Mouse (Mus musculus) ZHBTc4 (cell line): ENCODE measurements around the gene Rnf7.
A peak's percentile ranks its signal among the peaks of the same experiment; 100 is the strongest.
"Not testable (repeated sequence)": the region's sequence is repeated elsewhere in the genome, so short reads cannot be mapped to it uniquely, and the experiment has no call there.

Experiments
- DNase-seq: peaks from one replicate; pipeline ENCODE4 v3.0.0-alpha.2; 2011; ENCODE audit warnings: low read depth, low spot score

The Rnf7 gene

DNA sequence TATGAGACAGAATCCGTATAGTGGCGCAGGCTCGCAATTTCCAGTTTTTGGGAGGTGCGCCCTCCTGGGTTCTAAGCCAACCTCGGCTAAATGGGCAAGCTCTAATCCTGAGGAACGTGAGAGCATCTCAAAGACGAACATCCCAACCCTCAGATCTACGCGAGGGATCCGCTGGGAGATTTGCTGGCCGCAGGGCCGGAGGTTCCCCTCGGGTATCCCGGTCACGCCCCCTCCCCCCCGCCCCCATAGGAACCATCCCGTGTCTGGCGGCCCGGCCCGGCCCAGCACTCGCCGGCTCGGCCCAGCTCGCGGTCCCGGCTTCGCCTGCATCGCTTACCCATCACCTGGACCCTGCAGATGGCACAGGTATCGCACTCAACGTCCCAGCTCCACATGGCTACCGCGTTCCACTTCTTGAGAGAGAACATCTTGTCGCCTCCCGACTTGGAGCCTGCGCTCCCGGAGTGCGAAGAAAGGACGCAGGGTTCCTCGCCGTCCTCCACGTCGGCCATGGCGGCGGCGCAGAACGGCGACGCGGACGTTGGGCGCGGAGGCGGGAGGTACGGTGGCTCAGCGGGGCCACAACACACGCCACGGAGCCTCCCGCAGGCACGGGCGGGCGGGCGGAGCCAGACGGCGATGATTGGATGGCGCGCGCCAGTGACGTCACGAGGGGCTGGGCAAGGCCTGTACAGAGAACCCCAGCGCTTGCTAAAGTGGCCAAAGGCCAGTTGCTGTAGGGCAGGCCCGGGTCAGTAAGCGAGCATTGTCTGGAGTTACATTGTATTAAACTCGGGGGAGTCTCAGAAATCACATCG lies at the start of gene Rnf7:
Gene Rnf7 (minus strand): TSS at position 605 of the 818 bp plus-strand sequence.
- peak; percentile 99 for DNase-seq

DNA sequence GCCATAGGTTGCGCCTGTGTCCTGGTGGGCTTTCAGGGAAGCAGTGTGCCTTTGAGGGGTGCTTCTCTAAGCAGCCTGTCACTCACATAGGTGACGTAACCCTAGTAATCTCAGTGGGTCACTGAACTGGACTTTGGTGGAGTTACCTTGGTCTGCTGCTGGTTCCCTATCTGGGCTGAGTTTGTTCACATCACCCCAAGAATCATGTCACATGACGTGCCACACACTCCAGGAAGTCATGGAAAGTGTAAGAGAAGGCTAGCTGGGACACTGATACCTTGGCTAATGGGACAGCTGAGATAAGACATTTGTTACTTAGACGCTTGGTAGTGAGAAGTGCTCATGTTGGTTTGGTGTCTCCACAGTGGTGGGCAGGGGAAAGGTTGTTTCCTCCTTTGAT lies 47.5 kb upstream of the Rnf7 start:
- no peak for DNase-seq

DNA sequence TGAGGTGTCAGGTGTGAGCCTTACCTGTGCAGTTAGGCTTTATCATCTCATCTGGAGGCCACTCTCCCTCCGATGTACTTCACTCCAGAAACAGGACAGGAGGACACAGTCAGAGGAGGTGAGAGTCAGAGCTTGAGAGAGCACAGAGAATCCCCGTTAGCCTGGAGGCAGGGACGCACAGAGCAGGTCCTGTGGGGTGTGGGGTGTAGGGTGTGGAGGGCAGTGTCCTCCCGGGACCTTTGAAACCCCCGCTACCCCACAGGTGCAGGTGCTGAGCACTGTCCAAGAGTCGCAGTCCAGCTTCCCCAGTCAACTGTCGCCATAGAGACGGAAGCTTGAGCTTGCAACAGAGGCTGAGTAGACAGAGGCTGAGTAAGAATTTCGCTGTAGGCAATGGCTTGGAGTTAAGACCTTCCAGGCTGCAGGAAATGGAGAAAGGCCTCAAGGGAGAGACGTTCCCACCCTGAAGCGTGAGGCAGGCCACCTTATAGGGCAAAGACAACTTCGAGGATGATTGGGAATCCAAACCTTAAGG lies 46.6 kb upstream of the Rnf7 start, which contains the start of gene Gm28729:
Gene Gm28729 (minus strand): TSS at position 293 of the 535 bp plus-strand sequence.
- DNase-seq, result no peak

DNA sequence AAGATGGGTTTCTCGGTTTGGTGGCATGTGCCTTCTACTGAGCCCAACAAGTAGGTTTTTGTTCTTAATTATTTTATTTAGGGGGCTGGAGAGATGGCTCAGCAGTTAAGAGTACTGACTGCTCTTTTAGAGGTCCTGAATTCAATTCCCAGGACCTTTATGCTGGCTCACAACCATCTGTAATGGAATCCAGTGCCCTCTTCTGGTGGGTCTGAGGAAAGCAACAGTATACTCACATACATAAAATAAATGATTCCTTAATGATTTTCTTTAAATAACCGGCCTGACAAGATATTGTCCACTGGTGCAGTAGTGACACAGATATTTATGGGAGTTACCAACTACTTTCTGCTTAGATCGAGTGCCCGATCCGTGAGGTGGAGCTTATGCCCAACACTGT lies 44.7 kb upstream of the Rnf7 start:
- peak; percentile 59 for DNase-seq

DNA sequence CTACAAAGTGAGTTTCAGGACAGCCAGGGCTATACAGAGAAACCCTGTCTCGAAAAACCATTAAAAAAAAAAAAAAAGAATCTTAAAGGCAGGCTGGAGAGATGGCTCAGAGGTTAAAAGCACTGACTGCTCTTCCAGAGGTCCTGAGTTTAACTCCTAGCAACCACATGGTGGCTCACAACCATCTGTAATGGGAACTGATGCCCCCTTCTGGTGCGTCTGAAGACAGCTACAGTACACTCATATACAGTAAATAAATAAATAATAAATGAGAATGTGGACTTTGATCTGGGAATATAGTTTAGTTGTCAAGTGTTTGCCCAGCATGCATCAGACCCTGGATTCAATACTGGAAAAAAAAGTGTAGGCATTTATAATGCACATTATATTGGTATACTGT lies 43.1 kb upstream of the Rnf7 start:
- DNase-seq, result not testable (repeated sequence)

DNA sequence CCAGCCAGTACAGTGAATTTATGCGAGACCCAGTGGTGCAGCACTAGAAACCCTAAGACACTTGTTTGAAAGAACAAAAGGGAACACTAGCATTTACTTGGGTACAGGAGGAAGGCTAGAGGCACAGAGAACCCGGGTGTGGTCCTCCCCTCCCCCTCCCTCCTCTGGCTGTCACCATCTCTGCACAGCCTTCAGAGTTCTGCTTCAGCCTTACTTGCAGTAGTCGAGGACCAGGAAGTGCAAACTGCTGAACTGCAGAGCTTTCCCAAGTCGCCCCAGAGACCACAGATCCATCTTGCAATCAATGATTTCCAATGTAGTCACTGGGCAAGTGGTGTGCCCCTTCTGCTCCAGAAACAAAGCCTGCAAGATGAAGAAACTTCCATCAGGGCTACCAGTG lies 39.0 kb upstream of the Rnf7 start:
- DNase-seq, result no peak

DNA sequence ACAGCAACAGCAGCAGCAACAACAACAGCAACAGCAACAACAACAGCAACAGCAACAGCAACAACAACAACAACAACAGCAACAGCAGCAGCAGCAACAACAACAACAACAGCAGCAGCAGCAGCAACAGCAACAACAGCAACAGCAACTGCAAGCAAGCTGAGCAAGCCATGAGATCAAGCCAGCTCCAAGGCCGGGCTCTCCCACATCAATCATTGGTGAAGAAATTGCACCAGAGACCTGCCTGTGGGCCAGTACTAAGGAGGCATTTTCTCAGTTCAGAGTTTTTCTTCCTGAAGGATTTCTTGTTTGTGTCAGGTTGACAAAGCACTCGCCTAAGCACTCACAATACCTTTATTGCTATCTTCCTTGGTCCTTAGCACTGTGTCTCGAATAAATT lies 38.3 kb upstream of the Rnf7 start:
- no peak for DNase-seq

DNA sequence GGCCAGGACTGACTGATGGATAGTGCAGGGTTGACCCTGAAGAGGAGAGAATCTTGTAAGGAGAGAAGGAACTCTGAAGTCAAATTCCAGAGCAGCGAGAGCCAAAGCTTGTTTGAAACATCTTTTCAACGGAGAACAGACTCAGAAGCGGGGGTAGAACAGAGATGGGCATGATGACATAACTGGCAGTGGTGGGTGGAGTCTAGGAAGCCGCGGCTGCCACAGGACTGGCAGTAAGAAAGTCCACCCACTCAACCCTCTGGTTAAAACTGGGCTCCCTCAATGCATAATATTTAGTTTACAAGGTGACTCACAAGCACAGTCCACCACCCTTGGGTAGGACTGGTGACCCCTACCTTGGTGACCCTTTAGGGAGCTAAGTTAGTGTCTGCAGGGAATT lies 37.3 kb upstream of the Rnf7 start:
- no peak for DNase-seq

DNA sequence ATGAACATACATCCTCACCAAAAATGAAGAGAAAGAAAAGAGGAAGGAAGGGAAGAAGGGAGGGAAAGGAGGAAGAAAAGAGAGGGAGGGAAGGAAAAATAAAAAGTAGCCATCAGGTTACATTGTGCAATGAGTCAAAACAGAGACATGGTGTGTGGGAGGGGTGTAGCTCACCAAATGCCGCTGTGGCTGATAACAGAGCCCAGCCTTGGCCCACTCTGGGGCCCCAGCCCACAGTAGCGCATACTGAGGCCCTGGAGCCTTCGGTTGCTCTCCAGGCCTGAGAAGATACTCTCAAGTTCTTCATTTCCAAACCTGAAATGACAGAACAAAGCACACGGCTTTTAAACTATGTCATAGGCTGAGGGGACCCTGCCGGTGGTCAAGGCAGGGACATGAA lies 35.8 kb upstream of the Rnf7 start:
- no peak for DNase-seq

DNA sequence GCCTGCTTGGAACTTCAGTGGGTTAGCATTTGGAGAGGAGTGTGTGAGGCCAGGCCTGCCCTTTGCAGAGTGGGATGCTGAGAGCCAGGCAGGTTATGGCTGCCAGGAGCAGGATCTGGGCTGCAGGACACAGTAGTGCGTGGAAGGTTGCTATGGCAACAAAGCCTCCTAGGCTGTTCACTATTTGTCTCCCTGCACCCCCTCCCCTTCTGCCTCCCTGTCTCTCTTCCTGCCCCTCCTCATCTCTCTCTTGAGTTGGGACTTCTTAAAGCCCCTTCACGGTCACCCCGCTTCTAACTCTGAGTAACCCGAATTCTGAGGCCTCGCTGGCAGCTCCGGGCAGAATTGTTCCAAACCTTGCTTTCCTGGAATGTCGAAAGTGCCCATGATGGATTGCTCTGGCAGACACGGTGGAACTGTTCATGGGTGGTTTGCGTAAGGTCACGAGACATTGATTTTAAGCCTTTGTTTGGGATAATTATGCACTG lies 27.6 kb upstream of the Rnf7 start:
- peak; percentile 72 for DNase-seq

DNA sequence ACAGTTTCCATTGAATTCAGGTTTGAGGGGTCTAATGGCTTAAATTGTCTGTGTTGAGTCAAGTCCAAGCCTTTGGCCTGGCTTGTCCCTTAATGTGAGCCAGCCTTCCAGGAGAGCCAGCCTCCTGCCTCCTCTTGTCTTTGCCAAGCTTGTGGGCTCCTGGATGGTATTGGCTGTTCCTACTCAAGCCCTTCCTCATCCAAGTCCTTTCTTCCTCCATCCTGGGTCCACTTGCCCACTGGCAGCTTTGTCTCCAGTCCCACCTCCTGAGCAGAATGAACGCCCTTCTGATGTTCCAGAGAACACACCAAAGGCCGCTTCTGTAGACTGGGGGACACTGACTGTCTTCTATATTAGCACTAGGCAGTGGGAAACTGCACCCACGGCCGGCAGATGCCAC lies 26.7 kb upstream of the Rnf7 start:
- DNase-seq, result no peak

DNA sequence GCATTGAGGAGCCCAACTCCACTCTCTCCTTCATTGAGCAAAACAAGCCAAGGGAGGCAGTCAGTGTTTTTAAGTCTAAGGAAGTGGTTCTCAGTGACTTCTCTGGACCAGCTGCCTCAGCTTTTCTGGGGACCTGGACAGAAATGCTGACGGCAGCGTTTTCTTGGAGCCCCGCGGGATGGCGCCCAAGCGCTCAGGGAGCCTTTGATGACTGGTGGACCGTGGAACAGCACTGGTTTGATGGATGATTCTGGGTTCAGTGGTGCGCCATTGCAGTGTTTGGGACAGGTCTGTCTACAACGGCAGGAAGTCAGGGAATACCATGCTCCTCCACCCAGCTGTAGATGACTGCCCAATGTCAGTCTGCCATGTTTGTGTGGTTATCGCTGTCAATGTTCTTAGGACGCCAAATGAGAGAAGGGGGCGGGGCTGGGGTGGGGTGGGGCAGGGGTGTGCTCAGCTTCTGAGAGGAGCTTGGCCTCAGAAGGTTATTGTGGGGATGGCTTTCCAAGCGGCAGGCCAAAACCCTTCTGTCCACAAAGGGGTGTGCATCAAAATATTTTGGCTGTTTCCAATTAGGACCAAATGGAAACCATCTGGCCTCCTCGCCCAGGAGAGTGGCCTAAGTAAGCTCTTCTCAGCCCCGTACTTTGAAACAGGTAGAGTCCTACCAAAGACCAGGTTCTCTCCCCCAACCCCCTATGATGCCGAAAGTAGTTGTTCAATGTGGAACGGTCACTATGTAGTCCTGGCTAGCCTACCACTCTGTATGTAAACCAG lies 25.8 kb upstream of the Rnf7 start:
- DNase-seq, result peak; percentile 71

DNA sequence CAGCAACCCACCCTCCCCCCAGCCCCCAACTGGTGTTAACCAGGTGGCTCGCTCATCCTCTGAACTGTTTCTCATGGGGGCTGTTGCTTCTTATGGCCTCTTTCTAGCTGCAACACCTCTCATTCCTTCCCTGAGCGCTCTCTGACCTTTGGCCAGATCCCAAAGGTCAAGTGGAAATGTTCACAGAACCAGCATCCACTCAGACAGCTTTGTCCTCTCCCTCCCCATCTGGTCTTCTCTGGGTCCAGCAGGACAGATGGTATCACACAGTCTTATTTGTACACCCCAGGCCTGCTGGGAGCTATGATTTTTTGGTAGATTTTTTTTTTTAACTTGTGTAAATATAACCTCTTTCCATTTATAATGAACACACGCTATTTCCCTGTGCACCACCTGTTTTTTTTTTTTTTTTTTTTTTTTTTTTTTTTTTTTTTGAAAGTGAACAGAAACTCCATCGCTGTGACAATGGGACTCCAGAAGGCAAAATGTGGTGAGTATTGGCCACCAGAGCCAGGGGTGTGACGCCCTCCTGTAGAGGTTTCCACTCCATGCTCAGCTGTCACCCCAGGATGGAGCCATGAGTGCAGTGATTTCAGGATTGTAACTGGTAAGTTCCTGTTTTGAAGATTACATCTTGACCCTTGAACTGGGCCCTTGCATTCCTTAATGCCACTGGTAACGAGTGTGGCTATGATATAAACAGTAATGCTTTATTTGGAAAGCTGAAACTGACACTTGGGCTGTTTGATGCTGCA lies 24.6 kb upstream of the Rnf7 start:
- no peak for DNase-seq

DNA sequence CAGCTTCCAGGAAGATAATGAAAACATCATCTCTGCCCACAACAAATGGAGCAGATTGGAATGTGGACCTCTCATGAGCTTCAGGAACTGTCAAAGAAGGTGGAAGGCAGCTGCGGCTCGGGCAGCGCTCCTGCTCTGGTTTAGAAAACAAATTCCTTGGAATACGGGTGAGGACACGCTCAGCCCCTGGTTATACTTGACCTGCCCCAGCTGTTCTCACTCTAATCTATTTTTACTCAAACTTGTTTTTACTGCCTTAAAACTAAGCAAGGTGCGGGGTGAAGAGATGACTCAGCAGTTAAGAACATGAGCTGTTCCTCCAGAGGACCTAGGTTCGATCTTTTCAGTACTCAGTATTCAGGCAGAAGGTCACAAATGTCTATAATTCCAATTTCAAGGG lies 22.7 kb upstream of the Rnf7 start:
- no peak for DNase-seq

DNA sequence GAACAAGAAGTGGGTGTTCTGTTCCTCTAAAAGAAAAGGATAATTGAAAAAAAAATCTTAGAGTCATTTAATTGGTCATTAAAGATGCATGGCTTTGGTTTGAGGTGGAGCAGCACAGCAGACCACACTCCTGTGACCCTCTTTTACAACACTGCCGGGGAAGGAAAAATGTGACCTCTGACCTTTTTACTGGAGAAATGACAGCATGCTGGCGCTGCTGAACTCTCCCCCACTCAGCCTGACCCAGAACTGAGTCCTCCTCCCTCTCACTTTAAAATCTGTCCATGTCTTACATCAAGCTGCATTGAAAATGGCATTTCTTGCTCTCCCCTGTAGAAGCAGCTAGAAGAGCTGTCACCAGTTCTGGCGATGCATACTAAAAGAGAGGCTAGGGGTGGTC lies 14.7 kb upstream of the Rnf7 start:
- no peak for DNase-seq

DNA sequence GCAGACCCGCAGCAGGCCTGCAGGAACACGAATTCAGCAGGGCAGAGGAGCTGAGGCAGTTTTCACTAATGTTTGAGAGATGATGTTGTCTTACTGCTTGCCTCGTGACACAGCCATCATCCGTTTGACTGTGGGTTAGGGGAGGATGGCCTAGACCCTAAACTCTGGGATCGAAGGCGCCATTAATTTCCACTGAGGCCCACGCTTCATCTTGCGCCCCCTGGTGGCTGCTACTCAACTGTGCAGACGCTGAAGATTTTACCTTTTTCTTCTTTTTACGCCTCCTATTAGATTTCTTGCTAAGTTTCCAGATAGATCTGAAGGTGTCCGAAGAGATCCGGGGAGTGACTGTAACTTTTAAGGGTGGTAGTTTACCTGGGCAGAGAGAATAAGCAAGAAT lies 13.3 kb upstream of the Rnf7 start:
- peak; percentile 85 for DNase-seq

DNA sequence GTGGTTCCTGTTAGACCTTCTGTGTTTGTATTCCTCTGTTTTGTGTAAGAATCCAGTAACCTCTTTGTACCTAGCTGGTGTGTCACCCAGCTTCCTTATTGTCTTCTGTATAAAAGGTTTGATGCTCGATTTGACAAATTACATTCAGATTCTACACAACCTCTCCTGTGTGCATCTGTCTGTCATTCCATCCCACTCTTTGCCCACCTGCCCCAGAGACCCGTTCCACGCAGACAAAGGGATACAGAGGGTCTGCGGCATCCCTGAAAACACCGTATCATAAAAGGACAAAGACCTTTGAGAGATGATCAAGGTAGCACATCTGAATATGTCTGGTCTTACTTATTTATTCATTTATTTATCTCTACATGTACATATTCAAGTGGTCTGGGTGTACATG lies 9.4 kb upstream of the Rnf7 start:
- peak; percentile 72 for DNase-seq

DNA sequence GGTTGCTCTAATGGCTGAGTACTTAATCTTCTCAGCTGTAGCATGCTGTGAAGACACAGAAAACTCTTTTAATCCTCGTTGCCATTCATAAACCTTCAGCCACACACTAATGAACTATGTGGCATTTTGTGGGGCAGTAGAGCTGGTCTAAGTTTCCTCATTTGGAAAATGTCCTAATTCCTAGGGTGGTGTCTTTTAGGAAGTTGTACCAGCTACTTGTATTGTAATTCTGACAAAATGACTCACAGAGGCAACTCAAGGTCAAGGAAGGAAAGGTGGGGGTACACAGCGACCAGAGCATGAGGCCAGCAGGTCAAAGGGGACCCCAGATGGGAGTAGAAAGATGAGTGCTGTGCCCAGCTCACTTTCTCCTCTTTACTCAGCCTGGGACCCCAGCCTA lies 5.2 kb upstream of the Rnf7 start:
- DNase-seq, result no peak

DNA sequence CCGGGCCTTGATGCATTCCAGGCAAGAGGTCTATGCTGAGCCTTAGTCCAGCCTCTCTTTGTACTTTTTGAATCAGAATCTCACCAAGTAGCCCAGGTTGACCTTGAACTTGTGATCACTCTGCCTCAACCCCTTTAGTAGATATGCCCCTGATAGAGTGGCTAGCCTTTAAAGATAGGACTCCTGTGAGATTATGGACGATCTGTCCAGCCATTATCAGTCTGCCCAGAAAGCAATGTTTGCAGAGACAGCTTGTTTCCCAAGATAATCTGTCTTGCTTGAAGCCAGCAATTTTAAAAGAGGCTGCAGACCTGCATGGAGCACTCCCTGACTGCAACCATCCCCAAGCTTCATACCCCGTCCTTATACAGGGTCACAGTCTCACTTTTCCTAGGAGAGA lies 4.6 kb upstream of the Rnf7 start:
- no peak for DNase-seq

DNA sequence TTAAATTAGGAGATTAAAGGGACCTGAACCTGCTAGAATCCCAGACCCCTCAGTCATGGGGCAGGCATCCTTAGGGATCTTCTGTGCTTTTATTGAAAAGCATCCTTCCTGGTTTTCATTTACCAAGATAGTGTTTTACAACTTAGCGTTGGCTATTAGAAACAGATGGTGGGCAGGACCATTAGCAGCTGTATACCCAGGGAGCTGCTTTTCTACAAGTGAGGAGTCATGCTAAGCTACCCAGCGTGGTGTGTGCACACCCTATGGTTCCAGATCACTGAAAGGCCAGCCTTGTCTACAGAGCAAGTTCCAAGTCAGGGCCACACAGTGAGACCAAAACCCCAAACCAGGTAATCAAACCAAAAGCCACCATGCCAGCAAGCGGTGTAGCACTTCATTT lies 6.1 kb downstream of the Rnf7 start:
- no peak for DNase-seq

DNA sequence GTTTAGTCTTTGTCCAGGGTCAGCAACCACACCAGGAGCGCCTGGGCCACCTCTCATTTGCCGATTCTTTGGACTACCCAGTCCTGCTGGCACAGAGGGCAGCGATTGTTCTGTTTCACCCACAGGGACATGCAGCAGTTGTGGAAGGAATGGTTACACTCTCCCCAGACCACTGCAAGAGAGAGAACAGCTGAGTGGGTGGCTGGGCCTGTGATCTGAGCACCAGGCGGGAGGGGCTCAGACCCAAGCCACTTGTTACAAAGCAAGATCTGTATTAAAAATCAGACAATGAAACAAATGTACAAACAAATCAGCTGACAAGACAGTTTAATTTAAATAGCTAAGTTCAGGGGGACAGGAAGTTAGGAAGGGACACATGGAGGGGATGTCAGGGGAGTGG lies 6.8 kb downstream of the Rnf7 start:
- DNase-seq, result not testable (repeated sequence)
